8 mouse cellular contexts compared by ENCODE assay signal in the genomic region with DNA sequence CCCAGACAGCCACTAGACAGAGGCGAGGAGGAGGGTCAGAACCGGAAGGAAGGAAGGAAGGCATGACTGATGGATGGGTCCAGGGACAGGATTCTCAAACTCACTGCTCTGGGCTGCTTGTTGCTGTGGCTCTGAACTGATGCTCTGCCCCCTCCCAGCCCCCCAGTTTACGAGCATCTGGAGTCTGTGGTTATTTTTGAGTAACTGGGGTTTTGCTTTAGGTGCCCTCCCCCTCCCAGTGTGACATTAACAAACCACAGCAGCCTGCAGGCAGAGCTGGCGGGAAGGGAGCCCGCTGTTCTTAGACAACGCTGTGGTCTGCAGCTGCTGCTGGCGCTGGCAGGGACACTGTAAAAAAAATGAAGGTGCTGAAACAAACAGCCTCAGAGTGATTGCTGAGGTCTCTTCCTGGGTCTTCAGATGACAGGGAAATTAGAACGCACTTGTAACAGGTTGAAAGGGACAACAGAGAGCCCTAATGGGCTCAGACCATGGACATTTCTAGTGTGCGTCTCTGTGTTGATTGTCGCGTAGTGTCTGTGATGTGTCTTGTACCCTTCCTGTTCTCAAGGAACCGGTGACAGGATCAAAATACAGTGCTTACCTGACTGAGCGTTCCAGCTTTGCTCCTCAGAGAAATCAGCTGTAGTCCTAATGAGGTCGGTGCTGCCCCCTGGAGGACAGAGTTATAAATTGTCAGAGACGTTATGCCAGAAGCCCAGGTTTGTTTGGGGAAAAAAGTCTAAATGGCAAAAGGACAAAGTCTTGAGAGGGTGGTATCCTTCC. TPM values are rescaled to one million over a fixed set of nuclear protein-coding genes. Genes with fewer than 3 reads are reported as not detected.
DNase-seq lines count a peak whose midpoint lies in the region; ATAC-seq and TF ChIP-seq lines count a peak whose summit lies in the region.

No protein-coding gene starts in this region.

- WGBS in hindbrain, embryonic 12.5 days, result 9% methylated on average over 15 of the region's 15 CpGs
- 7% methylated on average over 15 of the region's 15 CpGs for WGBS in lung, postnatal 0 days

- peaks cover 3% of the 10 kb centered on the region; the same call in 1 of the 2 replicates for H3K27me3 ChIP-seq in hindbrain, embryonic 12.5 days
- no peaks in the 10 kb centered on the region for H3K27me3 ChIP-seq in lung, postnatal 0 days (replicated peaks; ENCODE audit: insufficient read depth, low read length)

- DNase-seq in R1 (ENCODE audit: low read depth, low spot score), result peak; percentile 72
- DNase-seq in cerebellum, adult 9-10 months, result peak; percentile 78
- DNase-seq in layer of hippocampus, postnatal 10 days (ENCODE audit: low spot score in 2 of 2), result peak; percentile 89
- peak; percentile 89 for DNase-seq in lung, postnatal 0 days (ENCODE audit: low spot score)
- DNase-seq in retina, adult 2 months (ENCODE audit: low read depth, low spot score), result peak; percentile 52
- peak; percentile 87 for DNase-seq in thymus, postnatal 25 days

- H3K9ac ChIP-seq in hindbrain, embryonic 12.5 days, result no peak overlapping the region
- H3K9ac ChIP-seq in lung, postnatal 0 days (replicated peaks; ENCODE audit: low read depth), result no peak overlapping the region

- H3K36me3 ChIP-seq in hindbrain, embryonic 12.5 days, result no peaks in the 10 kb centered on the region
- no peaks in the 10 kb centered on the region for H3K36me3 ChIP-seq in lung, postnatal 0 days (ENCODE audit: insufficient read depth, low read length)

- H3K27ac ChIP-seq in hindbrain, embryonic 12.5 days, result 0 out of 2 replicates have a peak overlapping the region, but pooled peaks have one; percentile 36
- no peak overlapping the region for H3K27ac ChIP-seq in lung, postnatal 0 days (ENCODE audit: low read length)

- peak overlapping the region; percentile 45 for H3K4me2 ChIP-seq in hindbrain, embryonic 12.5 days (replicated peaks)
- peak overlapping the region; percentile 49 for H3K4me2 ChIP-seq in lung, postnatal 0 days (replicated peaks; ENCODE audit: low read depth, low read length)

- no peak for TF ChIP-seq EP300 in lung, postnatal 0 days (IDR thresholded peaks at IDR 0.05)

- peak; percentile 73 for ATAC-seq in frontal cortex, adult (ENCODE audit: low TSS enrichment)
- ATAC-seq in hindbrain, embryonic 12.5 days (ENCODE audit: low FRiP score), result peak; percentile 66
- peak; percentile 63 for ATAC-seq in lung, postnatal 0 days

- TF ChIP-seq CTCF in lung, postnatal 0 days (IDR thresholded peaks at IDR 0.05), result peak; percentile 88

- peak overlapping the region; percentile 13; the same call in 1 of the 2 replicates for H3K4me3 ChIP-seq in hindbrain, embryonic 12.5 days
- H3K4me3 ChIP-seq in lung, postnatal 0 days (ENCODE audit: low read depth, low read length), result peak overlapping the region; percentile 6

- H3K4me1 ChIP-seq in hindbrain, embryonic 12.5 days, result peaks cover 12% of the 10 kb centered on the region
- H3K4me1 ChIP-seq in lung, postnatal 0 days (ENCODE audit: insufficient read depth, low read depth, low read length), result no peaks in the 10 kb centered on the region; the same call in 1 of the 2 replicates

- H3K9me3 ChIP-seq in hindbrain, embryonic 12.5 days (replicated peaks), result no peaks in the 10 kb centered on the region
- H3K9me3 ChIP-seq in lung, postnatal 0 days (ENCODE audit: low read length), result no peaks in the 10 kb centered on the region

RNA-seq across cellular contexts. Expression of gene Cracr2a, which starts 21.4 kb away (rescaled TPM):
- 0.85 and 1.6 TPM in 2 replicates for polyA plus RNA-seq in hindbrain, embryonic 12.5 days (2016; fragmentation: Nextera tagmentation; extraction: Ambion mirVana)
- total RNA-seq in layer of hippocampus, postnatal 10 days (2021), result 1 to 10 TPM; 1.5 to 2.2 TPM
- 5.4 and 6.5 TPM in 2 replicates for polyA plus RNA-seq in lung, postnatal 0 days (2015; fragmentation: Nextera tagmentation; extraction: Ambion mirVana)
